Mouse (Mus musculus): Measurements from ENCODE around the gene Smtnl2.

- TF ChIP-seq CTCF (IDR thresholded peaks at IDR 0.05; ENCODE audit: low read depth, low read length) (no peak), GATA2 (IDR thresholded peaks at IDR 0.05; ENCODE audit: borderline replicate concordance, low read depth, low read length) (no peak), POLR2AphosphoS5 (IDR thresholded peaks at IDR 0.05; ENCODE audit: insufficient replicate concordance, low read depth, low read length) (no peak), GATA1 (IDR thresholded peaks at IDR 0.05; ENCODE audit: borderline replicate concordance, low read length) (no peak), TAL1 (conservative IDR thresholded peaks at IDR 0.05; ENCODE audit: low read depth, low read length) (no peak)
Measured at GRCm38 (mm10) chr11:72435694-72436045, 24.2 kb upstream of the Smtnl2 start.

All from G1E (cell line).